Mouse (Mus musculus): ENCODE data around the gene Gm28042.

GRCm38 (mm10) chr2:120058818-120059217 is 31.5 kb downstream of the Gm28042 start:
- no peak for TF ChIP-seq CTCF (IDR thresholded peaks at IDR 0.05; ENCODE audit: extremely low read depth, insufficient read length, insufficient replicate concordance, low read depth, low read length)
- no peak for TF ChIP-seq POLR2A (IDR thresholded peaks at IDR 0.05; ENCODE audit: low read depth, low read length)

Data from small intestine, adult 2 months (tissue).